Mouse (Mus musculus): Measurements from ENCODE around the gene Ppp1r15a.
"Not testable (repeated sequence)": the region's sequence is repeated elsewhere in the genome, so short reads cannot be mapped to it uniquely, and the experiment has no call there.

Ppp1r15a gene

DNA sequence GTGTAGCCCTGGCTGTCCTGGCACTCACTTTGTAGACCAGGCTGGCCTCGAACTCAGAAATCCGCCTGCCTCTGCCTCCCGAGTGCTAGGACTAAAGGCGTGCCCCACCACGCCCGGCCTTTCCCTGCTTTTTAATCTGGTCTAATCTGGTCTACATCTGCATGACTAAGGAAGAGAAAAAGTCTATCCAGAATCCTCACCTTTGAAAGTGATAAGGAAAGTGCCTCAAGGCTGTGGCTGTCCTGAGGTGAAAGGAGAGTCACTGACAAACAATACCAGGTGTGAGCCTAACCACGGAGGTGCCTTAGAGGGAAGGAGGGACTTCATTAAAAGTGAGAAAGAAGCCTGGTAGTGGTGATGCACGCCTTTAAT lies 25.4 kb upstream of the Ppp1r15a start:
- DNase-seq (ENCODE audit: low spot score), result no peak

DNA sequence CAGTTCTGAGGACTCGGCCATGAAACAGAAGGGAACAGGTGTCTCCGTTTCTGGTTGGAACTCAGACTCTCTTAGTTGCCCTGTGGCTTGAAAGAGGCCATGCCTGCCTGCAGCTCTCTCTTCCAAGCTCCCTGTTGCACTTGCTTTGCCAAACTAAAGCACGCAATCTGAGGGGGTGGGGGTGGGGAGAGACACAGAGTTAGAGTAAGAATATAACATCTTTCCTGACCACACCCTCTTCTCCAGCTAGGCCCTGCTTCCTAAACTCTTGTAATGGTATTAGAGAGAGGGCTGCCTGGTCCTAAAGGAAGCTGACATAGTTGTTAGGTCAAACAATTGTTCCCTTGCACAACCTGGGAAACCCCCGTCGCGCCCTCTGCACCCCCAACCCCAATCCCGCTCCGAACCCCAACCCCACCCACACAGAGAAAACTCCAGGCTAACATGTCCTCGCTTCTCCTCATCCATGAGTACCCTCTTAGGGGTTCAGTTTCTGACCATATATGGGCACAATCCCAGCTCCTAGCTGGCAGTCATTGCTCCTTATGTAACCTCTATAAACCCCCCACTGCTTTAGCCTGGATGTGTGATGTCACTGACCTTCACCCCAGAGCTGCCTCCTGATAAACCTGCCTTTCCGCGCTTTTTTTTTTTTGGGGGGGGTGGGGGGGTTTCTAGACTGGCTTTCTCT lies 24.9 kb upstream of the Ppp1r15a start:
- no peak for DNase-seq (ENCODE audit: low spot score)

DNA sequence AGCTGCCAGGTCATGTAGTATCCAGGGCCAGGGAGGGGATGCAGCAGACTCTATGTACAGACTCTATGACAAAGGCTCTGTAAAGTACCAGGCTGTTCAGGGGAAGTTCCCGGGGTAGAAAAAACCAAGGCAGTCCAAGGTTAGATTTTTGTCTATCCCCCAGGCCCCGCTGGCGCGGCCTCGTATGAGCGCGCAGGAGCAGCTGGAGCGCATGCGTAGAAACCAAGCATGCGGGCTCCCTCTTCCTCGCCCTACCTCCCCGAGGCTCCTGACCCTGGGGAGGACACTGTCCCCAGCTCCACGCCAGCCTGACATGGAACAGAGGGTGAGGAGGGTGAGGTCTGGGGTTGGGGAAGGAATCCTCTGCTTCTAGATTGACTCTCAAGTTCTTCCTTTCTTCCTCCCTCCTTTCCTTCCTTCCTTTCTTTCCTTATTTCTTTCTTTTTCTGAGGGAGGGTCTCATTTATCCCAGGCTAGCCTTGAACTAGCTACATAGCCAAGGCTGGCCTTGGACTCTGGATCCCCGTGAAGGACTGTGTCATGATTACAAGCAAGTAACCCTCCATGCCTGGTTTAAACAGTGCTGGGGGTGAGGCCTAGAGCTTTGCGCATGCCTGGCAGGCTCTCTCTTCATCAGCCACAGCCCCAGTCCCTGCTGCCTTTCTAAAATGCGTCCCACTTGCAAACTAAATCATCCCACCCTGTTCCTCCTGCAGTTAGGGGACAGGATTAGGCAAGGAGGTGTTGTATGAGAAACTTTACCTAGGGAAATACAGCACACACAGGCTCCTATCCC lies 23.8 kb upstream of the Ppp1r15a start:
- DNase-seq (ENCODE audit: low spot score), result no peak

DNA sequence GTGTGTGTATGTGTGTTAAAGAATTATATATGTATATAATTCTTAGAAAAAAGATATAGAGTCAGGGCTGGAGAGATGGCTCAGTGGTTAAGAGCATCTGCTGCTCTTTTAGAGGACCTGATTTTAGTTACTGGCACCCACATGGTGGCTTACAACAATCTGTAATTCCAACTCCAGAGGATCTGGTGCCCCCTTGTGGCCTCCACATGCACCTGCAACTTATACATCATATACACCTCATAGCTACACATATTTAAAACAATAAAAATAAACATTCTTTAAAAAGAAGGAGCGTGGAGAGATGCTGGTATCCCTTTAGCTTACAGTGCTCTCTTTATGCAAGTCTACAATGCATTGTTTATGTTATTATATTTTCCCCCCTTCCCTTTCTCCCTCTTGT lies 18.5 kb upstream of the Ppp1r15a start:
- no peak for DNase-seq (ENCODE audit: low spot score)

DNA sequence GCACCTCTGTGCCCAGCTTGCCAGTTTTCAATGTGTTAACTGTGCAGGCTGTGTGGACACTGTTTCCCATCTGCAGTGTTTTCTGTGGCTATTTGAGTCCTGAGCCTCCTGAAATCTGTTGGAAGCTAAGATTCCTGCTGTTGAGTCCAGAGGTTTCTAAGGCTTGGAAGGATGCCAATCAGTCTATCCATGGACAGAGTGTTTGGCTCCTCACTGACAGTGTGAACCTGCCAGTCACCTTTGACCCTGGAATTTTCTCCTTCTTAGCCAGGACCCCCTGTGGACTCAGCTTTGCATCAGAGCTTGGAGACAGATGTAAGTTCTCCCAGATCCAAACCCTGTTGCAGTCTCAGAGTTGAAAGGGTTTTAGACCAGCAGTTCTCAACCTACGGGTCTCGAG lies 14.1 kb upstream of the Ppp1r15a start:
- no peak for DNase-seq (ENCODE audit: low spot score)

DNA sequence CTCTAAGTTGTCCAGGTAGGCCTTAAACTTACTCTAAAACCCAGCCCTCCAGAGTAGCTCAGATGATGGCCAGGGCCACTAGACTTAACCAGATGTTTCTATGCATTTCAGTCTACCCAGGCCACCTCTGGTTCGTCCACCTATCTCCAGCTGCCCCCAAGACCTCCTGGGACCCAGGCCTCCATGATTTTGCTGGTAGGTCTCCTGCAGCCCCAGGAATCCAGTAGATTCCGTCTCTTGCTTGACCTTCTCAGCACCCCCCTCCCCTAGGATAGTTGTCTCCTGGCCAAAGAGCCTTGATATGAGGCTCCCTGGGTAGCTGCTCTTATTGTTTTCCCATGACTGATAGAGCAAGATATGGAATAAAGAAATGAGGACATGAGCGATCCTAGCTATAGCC lies 13.0 kb upstream of the Ppp1r15a start:
- no peak for DNase-seq (ENCODE audit: low spot score)

DNA sequence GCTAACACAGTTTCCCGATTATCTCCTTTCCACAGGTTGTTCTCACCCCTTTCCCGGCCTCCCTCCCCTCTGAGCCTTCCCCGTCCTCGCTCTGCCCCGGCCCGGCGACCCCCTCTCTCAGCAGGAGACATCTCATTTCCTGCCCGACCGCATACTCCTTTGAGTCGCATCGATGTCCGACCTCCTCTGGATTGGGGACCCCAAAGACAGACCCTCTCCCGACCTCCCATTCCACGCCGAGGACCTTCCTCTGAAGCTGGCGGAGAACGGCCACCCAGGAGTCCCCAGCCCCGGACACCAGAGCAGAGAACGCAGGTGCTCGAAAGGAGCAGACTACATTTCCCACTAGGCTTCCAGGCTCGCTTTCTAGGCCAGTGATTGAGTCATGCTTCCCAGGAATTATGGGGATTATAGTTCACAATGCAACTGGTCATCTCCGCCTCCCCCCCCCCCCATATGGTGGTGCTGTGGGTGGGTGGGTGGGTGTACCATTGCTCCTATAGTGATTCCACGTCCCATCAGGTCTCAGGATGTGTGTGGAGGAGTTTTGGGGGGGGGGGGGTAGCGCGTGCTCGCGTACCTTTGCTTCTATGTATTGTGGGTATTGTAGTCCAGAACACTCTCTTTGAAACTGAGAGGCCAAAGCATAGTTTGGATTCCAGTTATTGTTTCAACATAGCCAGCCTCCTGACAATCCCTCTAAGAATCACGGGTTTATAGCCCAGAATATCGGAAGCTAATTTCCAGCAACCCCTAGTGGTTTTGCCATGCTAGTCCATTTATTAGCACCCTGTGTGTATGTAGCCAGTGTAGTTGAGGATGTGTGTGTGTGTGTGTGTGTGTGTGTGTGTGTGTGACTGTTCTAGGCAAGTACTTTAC lies 12.3 kb upstream of the Ppp1r15a start:
- no peak for DNase-seq (ENCODE audit: low spot score)

DNA sequence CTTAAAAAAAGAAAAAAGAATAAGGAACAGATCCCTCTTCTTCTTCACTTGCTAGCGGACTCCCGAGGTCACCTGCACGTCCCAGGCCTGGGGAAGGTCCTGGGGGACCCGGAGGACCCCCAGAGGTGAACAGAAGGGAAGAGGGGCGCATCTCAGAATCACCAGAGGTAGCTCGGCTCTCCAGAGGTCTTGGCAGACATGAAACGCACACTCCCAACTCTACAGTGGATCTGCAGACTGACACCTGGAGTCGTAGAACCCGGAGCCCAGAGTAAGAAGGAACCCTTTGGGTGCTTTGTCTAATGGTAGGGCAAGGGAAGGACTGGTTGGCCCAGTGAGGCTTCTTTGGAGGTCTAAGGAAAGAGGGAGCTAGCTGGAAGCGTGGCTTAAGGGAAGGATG lies 11.5 kb upstream of the Ppp1r15a start:
- no peak for DNase-seq (ENCODE audit: low spot score)

DNA sequence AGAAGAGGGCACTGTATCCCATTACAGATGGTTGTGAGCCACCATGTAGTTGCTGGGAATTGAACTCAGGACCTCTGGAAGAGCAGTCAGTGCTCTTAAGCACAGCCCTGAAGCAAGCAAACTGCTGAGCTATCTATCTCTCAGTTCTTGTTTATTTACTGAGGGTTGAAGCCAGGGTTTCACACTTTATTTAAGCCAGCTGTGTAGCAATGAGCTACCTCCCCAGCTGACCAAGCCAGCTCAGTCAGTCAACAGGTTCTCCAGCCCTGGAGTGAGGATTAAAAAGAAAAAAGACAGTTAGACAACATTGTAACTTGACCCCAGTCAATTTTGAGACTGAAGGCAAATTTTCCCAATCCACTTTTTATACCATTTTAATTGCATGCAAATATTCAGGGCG lies 9.6 kb upstream of the Ppp1r15a start:
- DNase-seq (ENCODE audit: low spot score), result no peak

DNA sequence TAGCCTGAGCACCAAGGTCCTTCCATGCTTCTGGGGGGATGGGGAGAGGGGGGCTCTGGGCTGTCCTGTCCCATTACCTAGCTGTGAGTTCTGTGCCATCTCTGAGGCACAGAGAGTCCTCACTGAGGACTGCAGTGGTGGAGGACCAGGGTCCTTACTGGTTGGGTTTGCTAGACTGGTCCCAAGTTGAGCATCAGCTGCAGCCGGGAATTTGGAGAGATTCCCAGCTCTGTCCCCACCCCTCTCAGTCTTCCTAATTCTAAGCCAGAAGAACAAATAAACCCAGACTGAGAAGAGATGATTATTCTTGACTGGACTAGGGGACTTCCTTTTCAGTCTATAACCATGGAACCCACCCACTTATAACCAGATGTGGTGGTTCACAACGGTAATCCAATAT lies 4.6 kb upstream of the Ppp1r15a start:
- DNase-seq (ENCODE audit: low spot score), result no peak

DNA sequence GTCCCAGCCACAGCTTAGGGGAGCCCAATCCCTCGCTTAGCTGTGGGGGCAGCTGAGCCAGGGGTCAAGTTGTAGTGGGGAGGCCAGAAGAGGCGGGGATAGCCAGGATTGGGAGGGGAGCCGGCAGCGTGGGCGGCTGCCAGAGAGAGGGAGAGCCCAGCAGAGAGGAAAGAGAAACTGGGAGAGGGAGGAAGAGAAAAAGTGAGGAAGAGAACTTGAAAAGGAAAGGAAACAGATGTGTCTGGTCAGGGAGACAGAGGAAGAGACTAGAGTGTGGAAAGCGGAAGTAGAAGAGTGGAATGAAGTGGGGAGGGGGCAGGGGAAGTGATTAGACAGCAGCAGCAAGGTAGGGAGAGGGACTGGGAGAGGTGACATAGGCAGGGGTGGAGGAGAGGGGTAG lies 3.4 kb upstream of the Ppp1r15a start:
- DNase-seq (ENCODE audit: low spot score), result no peak

DNA sequence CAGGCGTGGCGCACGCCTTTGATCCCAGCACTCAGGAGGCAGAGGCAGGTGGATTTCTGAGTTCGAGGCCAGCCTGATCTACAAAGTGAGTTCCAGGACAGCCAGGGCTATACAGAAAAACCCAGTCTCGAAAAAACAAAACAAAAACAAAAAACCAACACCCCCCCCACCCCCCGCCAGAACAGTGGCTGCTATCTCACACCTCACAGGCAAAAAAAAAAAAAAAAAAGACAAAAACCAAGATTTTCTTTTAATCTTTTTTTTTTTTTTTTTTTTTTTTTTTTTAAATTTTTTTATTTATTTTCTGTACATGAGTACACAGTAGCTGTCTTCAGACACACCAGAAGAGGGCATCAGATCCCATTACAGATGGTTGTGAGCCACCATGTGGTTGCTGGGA lies 1.1 kb upstream of the Ppp1r15a start:
- DNase-seq (ENCODE audit: low spot score), result not testable (repeated sequence)

DNA sequence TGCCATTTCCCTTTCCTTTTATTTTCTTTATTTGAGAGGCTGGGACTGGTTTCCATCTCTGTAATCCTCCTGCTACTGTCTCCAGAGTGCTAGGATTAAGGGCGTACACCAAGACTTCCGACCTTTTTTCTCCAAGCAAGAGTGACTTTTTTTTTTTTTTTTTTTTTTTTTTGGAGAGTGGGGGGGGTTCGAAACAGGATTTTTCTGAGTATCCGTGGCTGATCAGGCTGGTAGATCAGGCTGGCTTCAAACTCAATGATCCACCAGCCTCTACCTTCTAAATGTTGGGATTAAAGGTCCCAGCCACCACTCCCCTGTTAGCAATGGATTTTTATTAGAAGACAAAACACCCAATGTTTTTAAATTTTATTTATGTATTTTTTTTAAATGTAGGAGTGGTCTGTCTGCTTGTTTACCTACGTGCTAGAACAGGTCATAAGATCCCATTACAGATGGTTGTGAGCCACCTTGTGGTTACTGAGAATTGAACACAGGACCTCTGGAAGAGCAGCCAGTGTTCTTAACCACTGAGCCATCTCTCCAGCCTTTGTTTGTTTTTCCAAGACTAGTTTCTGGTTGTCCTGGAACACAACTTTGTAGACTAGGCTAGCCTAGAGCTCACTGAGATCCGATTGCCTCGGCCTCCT lies 529 bp upstream of the Ppp1r15a start:
- DNase-seq (ENCODE audit: low spot score), result no peak

DNA sequence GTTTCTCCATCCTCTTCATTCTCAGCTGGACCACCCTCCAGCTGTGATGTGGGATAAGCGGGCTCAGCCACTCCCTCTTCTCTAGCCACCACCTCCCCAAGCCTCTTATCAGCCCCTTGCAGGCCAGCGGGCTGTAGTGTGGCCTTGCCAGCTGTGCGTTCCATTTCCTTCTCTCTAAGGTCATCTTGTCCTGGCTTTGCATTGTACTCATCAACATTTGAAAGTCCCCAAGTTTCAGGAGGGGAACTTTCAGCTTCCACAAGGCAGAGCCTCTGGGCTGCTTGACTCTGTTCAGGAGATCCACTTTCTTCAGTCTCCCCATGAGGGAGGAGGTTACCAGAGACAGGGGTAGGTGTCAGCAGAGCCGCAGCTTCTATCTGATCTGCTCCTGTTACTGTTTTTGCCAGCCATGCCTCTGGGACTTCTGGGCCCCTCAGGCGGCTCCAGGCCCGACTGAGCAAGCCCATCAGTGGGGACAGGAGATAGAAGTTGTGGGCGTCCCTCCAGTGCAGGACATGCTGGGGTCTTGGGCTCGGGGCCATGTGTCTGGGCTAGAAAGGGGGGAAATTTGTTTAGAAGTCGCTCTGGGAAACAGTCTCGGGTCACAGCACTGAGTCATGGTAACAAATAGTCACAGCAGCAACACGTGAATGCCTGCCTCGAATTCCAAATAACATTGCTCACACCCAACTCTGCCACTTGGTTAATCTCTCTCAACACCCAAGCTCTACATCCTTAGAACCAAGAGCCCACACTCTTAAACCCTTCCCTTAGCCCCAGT lies 1.0 kb downstream of the Ppp1r15a start:
- no peak for DNase-seq (ENCODE audit: low spot score)

DNA sequence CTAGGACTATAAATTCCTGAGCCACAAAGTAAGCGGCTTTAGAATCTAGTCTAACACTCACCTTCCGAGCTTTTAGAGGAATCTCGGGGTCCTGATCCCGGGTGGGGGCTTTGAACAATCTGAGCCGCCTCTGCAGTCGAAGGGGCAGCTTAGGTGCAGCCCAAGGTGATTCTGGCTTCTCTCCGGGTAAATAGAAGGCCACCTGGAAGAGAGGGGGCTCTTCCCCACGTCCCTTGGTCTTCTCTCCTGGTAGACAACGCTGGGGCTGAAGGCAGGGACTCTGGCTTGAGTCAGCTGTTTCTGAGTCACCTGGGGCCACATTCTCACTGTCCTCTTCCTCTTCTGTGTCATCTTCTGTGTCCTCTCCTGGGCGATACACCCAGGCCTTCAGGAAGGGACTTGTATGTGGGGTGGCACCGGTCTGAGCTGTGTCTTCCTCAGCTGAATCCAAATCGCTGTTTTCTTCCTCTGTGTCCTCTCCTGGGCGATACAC lies 2.3 kb downstream of the Ppp1r15a start:
- no peak for DNase-seq (ENCODE audit: low spot score)

DNA sequence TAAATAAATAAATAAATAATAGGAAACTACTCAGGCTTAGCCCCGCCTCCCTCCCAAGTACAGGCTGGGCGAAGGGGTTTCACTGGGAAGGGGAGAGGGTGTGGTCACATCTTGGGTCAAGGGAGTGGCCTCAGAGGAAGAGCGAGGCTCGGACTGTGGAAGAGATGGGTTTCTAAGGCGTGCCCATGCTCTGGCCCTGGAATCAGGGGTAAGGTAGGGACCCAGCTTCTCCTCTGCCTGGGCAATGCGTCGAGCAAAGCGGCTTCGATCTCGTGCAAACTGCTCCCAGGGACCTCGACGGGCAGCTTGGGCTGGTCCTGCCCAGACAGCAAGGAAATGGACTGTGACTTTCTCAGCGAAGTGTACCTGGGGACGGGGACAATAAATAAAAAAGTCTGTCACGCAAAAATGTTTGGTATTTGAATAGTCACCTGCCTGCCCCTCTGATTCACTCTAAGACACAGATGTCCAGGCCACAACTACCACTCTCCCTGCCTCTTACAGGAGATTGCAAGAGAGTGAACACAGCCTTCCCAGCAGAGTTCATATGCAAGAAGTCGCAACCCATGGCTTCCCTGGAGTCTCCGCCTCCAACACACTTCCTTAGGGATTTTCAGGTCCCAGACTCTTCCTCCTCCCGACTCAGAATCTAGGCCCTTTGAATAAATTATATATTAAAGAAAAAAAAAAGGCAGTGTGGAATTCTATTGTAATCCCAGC lies 3.0 kb downstream of the Ppp1r15a start:
- no peak for DNase-seq (ENCODE audit: low spot score)

DNA sequence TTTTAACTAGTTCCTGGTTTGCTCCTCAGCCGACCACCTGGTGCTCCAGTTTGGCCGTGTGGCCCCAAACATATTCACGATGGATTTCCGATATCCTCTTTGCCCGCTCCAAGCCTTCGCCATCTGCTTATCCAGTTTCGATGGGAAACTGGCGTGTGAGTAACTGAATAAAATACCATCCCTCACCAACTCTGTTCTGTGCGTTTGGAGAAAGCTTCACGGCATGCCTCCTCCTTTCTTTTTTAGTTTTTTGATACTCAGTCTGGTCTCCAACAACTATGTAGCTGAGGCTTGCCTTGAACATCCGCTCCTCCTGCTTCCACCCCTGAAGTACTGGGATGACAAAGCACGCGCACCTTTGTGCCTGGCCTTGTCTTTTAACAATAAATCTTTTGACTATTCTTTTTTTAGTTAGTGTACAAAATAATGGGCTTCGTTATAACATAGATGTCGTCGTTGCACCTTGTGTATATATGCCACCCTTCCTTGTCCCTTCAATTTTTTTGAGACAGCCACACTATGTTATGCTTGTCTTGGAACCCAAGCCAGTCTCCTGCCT lies 3.8 kb downstream of the Ppp1r15a start:
- DNase-seq (ENCODE audit: low spot score), result no peak

DNA sequence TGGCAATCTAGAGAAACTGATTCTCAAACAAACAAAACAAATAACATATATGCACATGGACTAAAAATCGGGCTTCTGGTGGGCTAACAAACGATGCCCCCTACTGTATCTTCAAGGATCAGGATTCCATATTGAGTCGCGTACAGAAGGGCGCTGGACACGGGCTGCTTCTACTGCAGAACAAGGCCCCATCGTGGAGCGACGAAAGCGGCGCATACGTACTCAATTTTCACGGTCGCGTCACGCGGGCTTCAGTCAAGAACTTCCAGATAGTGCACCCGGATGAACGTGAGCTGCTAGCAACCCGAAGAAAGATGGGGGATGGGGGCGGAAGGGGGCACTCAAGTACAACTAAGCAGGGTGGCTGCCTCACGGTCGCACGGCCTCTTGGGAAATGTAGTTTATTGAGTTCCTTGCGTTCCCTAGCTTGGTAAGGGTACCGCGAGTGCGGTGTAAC lies 4.3 kb downstream of the Ppp1r15a start:
- DNase-seq (ENCODE audit: low spot score), result peak; percentile 77

DNA sequence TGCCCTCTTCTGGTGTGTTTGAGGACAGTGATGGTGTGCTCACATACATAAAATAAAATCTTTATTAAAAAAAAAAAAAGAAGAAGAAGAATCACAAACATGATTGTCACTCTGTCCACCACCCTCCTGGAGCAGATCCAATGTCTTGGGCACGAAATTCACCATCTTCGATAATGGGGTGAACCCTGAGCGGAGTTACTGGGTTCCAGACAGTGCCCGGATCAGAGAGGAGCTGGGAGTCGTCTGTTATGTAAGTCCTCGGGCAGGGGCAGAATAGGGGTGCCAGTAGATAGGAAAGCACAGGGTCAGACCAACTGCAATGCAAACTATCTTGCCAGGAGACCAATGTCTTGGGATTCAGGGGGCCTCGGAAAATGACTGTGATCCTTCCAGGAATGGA lies 5.5 kb downstream of the Ppp1r15a start:
- DNase-seq (ENCODE audit: low spot score), result no peak

All from ovary, postnatal 14 days (tissue).